Mouse (Mus musculus) hindbrain, postnatal 0 days (tissue): ENCODE measurements around the gene Upk3b. TPM values are rescaled to one million over a fixed set of nuclear protein-coding genes. Genes with fewer than 3 reads are reported as not detected.
"Not testable (repeated sequence)": the region's sequence is repeated elsewhere in the genome, so short reads cannot be mapped to it uniquely, and the experiment has no call there.

Experiments
- ATAC-seq: fragments of 200-750 bp; cut with Nextera tagmentation; 2 replicates; pipeline ENCODE4 v1.8.0; 2017; ENCODE audit warnings: mild to moderate bottlenecking, moderate TSS enrichment, moderate library complexity
- DNase-seq: peaks from one replicate; pipeline ENCODE4 v3.0.0-alpha.2; 2015; ENCODE audit warnings: low spot score
- H3K27ac ChIP-seq: fragments of 300-500 bp; sonication (generic); 2 replicates; pipeline ENCODE4 v1.5.1; 2014; ENCODE audit warnings: mild to moderate bottlenecking
- H3K27me3 ChIP-seq: fragments of 300-500 bp; sonication (generic); 2 replicates; pipeline ENCODE4 v1.6.1; 2014; ENCODE audit warnings: low read length, mixed read lengths; ENCODE audit not compliant: insufficient read depth
- H3K36me3 ChIP-seq: fragments of 300-500 bp; sonication (generic); 2 replicates; pipeline ENCODE4 v1.6.1; 2014; ENCODE audit warnings: low read length, mixed read lengths; ENCODE audit not compliant: insufficient read depth
- H3K4me1 ChIP-seq: fragments of 300-500 bp; sonication (generic); 2 replicates; pipeline ENCODE4 v1.6.1; 2014; ENCODE audit warnings: antibody characterized with exemption, low read length, mixed read lengths; ENCODE audit not compliant: insufficient read depth
- H3K4me2 ChIP-seq: fragments of 300-500 bp; sonication (generic); 2 replicates; pipeline ENCODE4 v1.6.1; 2014; ENCODE audit warnings: low read depth, mild to moderate bottlenecking, low read length, moderate library complexity, mixed read lengths
- H3K4me3 ChIP-seq: fragments of 300-500 bp; sonication (generic); 2 replicates; pipeline ENCODE4 v1.5.1; 2014; ENCODE audit warnings: low read length
- H3K9ac ChIP-seq: fragments of 300-500 bp; sonication (generic); replicated peaks from 2 replicates; pipeline ENCODE4 v1.6.1; 2014; ENCODE audit warnings: mild to moderate bottlenecking, low read length, moderate library complexity, mixed read lengths
- H3K9me3 ChIP-seq: fragments of 300-500 bp; sonication (generic); 2 replicates; pipeline ENCODE4 v1.6.1; 2016; ENCODE audit warnings: low read length, mixed read lengths
- CTCF ChIP-seq: IDR thresholded peaks from 2 replicates; pipeline ENCODE4 v1.5.1; 2016; ENCODE audit warnings: antibody characterized with exemption, control low read depth, low read depth
- WGBS: fragments of 180-500 bp; shearing (Covaris S2); extraction: QIAGEN DNeasy Blood & Tissue Kit; methylation state at CpG from one replicate; pipeline ENCODE4 v1.1.7; 2014; 5-methylcytosine and 5-hydroxymethylcytosine counted together
- polyA plus RNA-seq: library from polyadenylated mRNA; unstranded; fragments of >200 nt; fragmentation: Nextera tagmentation; extraction: Ambion mirVana; gene quantifications from 2 replicates; pipeline ENCODE4 v1.2.1, GENCODE M21; 2015
- total RNA-seq: library from RNA; depleted of rRNA; stranded (reverse); fragments of >200 nt; gene quantifications from 2 replicates; pipeline ENCODE4 v1.2.3, GENCODE M21; 2014

Gene Upk3b
- total and polyA plus RNA-seq, 2 experiments from 2014 or later = not detected

- no peaks in the 10 kb centered on the region for H3K27me3 ChIP-seq
- H3K27ac ChIP-seq = no peak within 1 kb of the TSS
- H3K4me2 ChIP-seq = no peak within 1 kb of the TSS
- ATAC-seq = no peak
- H3K4me1 ChIP-seq = peaks cover 9% of the 10 kb centered on the region; the same call in 1 of the 2 replicates
- no peaks in the 10 kb centered on the region for H3K36me3 ChIP-seq
- no peak within 1 kb of the TSS for H3K4me3 ChIP-seq
- TF ChIP-seq CTCF = no peak
- no peak within 1 kb of the TSS for H3K9ac ChIP-seq
- WGBS = 90% methylated on average over 11 of the region's 11 CpGs
- no peaks in the 10 kb centered on the region for H3K9me3 ChIP-seq
- no peak for DNase-seq
Measured at GRCm38 (mm10) chr5:136054301-136055077, 16.2 kb downstream of the Upk3b start, which contains the start of gene Upk3bl. Upk3bl (plus strand) TSS chr5:136054492.

GRCm38 (mm10) chr5:136056062-136056461 is 17.8 kb downstream of the Upk3b start:
- H3K9ac ChIP-seq = no peak overlapping the region
- H3K4me2 ChIP-seq = no peak overlapping the region
- ATAC-seq (no peak), DNase-seq (no peak)
- peaks cover 9% of the 10 kb centered on the region; the same call in 1 of the 2 replicates for H3K4me1 ChIP-seq
- TF ChIP-seq CTCF = peak; percentile 33
- no peak overlapping the region for H3K4me3 ChIP-seq
- no peaks in the 10 kb centered on the region for H3K36me3 ChIP-seq
- H3K9me3 ChIP-seq = no peaks in the 10 kb centered on the region
- 33% methylated on average over 4 of the region's 4 CpGs for WGBS
- no peak overlapping the region for H3K27ac ChIP-seq
- H3K27me3 ChIP-seq = no peaks in the 10 kb centered on the region

- H3K9me3 ChIP-seq = no peaks in the 10 kb centered on the region
- H3K4me3 ChIP-seq = no peak overlapping the region
- H3K27ac ChIP-seq = no peak overlapping the region
- TF ChIP-seq CTCF = no peak
- peaks cover under 1% of the 10 kb centered on the region; the same call in 1 of the 2 replicates for H3K4me1 ChIP-seq
- no peaks in the 10 kb centered on the region for H3K36me3 ChIP-seq
- no peaks in the 10 kb centered on the region for H3K27me3 ChIP-seq
- no peak overlapping the region for H3K9ac ChIP-seq
- no peak overlapping the region for H3K4me2 ChIP-seq
- DNase-seq (no peak), ATAC-seq (no peak)
- 34% methylated on average over 8 of the region's 8 CpGs for WGBS
Measured at GRCm38 (mm10) chr5:136057085-136057484, 18.8 kb downstream of the Upk3b start.

- Histone ChIP-seq H3K4me2 (no peak overlapping the region), H3K9me3 (no peaks in the 10 kb centered on the region), H3K9ac (no peak overlapping the region), H3K27me3 (no peaks in the 10 kb centered on the region; the same call in 1 of the 2 replicates), H3K4me3 (no peak overlapping the region), H3K27ac (no peak overlapping the region), H3K4me1 (no peaks in the 10 kb centered on the region; the same call in 1 of the 2 replicates), H3K36me3 (no peaks in the 10 kb centered on the region)
- peak; percentile 75 for DNase-seq
- ATAC-seq = peak; percentile 51; the same call in 1 of the 2 replicates
- peak; percentile 98 for TF ChIP-seq CTCF
- 10% methylated on average over 12 of the region's 12 CpGs for WGBS
Measured at GRCm38 (mm10) chr5:136061567-136061966, 23.3 kb downstream of the Upk3b start.

- Histone ChIP-seq H3K4me3 (no peak overlapping the region), H3K4me2 (no peak overlapping the region), H3K36me3 (no peaks in the 10 kb centered on the region), H3K9me3 (no peaks in the 10 kb centered on the region), H3K9ac (no peak overlapping the region), H3K4me1 (no peaks in the 10 kb centered on the region; the same call in 1 of the 2 replicates), H3K27ac (no peak overlapping the region), H3K27me3 (no peaks in the 10 kb centered on the region; the same call in 1 of the 2 replicates)
- ATAC-seq = no peak
- no peak for TF ChIP-seq CTCF
- 89% methylated on average over 10 of the region's 10 CpGs for WGBS
- no peak for DNase-seq
Measured at GRCm38 (mm10) chr5:136063920-136064319, 25.6 kb downstream of the Upk3b start.

GRCm38 (mm10) chr5:136066404-136067148 is 28.3 kb downstream of the Upk3b start:
- H3K4me1 ChIP-seq, ATAC-seq: not testable (repeated sequence)

More at GRCm38 (mm10) chr5:136066404-136067148, 28.3 kb downstream of the Upk3b start:
- DNase-seq, H3K27me3 ChIP-seq, H3K9ac ChIP-seq, H3K4me3 ChIP-seq, H3K36me3 ChIP-seq, H3K27ac ChIP-seq, H3K9me3 ChIP-seq, H3K4me2 ChIP-seq: not testable (repeated sequence)
- 69% methylated on average over 11 of the region's 11 CpGs for WGBS
